Mouse (Mus musculus) activated CD4-positive, CD25-positive, alpha-beta regulatory T cell, adult 4 months (primary cell): ENCODE measurements at regions not wholly inside any gene's neighbourhood (a gene's known extent, or its start where the extent isn't known, plus 50 kb on each side); places are given as distances from the start of the nearest gene placed in this dataset.
"Not testable (repeated sequence)": the region's sequence is repeated elsewhere in the genome, so short reads cannot be mapped to it uniquely, and the experiment has no call there.

Experiments
- ATAC-seq: one replicate; pipeline ENCODE4 v1.8.0; 2017

DNA sequence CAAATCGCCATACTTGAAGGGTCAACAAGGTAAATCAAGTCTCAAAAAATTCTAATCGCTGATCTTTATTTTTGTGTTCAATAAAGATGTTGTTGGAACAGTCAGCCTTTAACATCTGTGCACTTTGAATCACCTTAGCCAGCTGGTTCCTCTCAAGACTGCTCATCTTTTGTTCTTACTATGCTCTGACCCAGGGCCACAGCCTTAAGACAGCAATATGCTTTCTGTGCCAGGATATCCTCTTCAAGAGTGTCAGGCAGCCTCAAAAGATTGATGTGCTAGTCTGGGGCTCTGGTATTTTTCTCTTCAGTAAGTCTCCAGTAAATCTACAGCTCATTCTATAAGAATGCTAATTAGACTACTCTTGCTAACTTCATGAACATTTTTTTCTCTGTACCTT, 199.9 kb downstream of the Dph6 start:
- no peak for ATAC-seq

GRCm38 (mm10) chr2:114450185-114450584, 204.6 kb downstream of the Dph6 start:
- ATAC-seq, result no peak

DNA sequence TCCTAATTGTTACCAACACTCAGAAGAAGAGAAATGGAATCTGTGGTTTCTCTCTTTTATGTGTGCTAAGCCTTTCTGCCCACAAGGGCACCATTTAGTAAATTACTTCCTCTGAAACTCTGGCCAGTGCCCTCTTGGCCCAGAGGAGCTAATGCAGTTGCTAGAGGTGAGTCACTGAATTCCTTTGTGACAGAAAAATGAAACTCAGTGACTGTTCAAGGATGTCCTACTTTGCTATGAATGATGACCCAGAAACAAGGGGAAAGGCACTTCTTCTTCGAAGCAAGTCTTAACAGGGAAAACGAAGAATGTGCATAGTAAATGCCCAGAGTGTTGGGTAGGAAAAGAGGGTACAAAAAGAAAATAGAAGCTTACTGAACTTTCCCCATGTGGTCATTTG, 211.0 kb downstream of the Dph6 start:
- ATAC-seq, result no peak

DNA sequence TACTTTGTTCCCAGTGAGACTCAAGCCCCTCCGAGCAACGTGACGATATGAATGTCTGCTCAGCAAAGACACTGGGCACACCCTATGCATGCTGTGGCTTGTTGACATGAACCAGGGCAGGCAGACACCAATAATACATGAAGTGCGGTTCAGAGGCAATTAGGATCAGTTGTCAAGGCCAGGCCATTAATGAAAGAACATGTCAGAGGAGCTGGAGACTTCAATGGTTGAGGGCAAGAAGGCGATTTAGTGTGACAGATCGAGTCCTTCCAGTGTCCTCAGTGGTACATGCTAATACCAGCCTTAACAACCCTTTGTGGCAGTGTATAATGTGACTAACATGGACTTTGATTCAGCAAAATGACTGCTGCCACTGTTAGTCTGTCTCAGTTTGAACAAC, 213.8 kb downstream of the Dph6 start:
- no peak for ATAC-seq

- ATAC-seq, result no peak
Measured at GRCm38 (mm10) chr2:114439668-114440067, 215.1 kb downstream of the Dph6 start.

DNA sequence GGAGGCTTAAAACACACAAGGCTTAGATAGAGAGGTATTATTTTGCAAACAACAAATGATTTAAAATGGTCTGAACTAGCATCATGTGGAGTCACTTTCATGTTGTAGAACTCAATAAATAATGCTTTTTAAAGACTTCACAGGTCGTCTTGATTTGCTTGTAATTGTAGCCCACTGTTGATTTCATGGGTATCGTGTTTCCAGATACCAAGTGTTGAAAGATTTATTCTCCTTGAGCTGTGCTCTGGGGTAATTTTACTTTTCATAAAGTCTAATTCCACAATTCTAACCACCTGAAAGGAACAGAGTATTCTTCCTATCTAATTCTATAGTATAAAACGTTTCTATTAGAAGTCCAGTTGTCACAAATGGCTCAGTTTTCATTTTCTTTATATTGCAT, 216.7 kb downstream of the Dph6 start:
- no peak for ATAC-seq

DNA sequence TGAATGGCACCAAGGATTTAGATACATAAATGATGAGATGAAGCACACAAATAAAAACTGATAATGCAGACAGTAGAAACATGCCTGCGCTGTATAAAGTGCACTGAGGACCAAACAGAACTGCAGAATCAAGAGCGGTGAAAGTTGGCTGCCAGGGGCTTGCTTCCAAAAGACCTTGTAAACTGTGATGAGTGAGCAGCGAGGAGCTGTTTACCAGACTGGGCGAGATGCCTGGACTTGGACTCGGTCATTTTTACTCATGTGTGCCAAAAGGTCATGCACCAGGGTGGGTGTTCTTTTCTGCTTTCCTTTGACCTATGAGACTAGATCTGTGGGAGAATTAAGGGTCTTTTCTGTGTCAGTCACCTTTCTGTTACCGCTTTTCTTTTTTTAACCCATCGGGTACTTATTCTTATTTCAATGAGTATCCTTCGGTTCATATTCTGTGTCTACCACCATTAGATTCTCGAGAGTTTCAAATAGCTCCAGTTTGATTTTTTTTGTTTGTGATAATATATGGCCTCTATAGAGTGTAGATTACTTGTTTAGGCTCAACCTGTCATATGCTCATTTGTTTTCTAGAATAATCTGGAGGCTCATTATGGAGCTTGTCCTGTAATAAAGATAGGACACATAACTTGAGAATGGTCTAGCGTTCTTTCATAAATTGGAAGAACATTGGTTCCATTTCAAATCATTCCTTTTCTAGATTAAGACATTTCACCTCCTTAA, 226.3 kb upstream of the Zfp770 start:
- no peak for ATAC-seq

- ATAC-seq, result no peak
Measured at GRCm38 (mm10) chr2:114419346-114419745, 218.1 kb upstream of the Zfp770 start.

DNA sequence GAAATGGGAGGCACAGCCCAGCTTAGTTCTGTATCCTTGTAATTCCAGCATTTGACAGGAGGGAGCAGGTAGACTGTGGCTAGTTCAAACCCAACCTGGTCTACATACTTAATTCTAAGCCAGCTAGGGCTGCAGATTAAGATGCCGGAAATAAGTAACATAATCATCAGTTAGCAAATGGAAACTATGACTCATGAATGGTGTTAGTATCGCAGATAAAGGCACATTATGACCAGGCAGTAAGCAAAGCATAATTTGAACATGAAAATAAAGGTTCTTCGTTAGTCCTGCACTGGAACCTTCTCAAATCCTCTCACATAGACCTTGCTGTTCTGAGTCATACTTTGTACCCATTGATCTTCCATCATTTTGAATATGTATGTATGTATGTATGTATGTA, 211.7 kb upstream of the Zfp770 start:
- peak; percentile 32 for ATAC-seq

- no peak for ATAC-seq
Measured at GRCm38 (mm10) chr2:114411940-114412715, 210.9 kb upstream of the Zfp770 start.

DNA sequence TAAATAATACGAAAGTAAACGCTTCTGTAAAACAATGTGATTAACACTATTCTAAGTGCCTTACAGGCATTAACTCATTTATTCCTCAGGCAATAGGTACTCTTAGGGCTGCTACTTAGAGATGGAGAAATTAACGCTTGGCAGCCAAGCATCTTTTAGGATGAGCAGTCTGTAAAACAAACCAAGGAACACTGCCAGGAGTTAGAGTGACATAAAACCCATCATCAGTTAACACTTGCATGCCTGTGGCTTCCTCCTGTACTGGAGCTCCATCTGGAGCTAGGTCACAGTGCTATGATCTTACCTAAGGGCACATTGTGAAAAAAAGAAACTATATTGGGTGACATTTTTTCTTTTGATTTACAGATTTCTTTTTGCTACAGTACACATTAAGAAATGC, 209.4 kb upstream of the Zfp770 start:
- ATAC-seq, result no peak

GRCm38 (mm10) chr2:114409542-114409941, 208.3 kb upstream of the Zfp770 start:
- no peak for ATAC-seq

DNA sequence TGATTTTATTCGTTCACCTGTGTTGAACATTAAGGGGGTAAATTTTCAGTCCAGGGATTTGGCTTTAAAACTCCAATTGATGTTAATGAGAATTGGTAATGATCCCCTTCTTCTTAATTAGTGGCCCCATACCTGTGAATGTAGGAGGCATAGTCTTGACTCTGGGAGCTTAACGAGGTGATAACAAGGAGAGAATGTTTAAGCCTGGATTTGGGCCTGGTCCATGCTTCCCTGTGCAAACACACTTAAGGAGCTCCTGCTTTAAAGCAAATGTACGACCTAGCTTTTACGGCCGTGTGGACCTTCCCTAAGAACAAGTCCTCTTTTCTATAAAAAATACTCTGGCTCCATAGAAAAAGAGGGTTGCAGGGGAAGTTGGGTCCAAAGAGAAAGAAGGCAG, 206.1 kb upstream of the Zfp770 start:
- ATAC-seq, result no peak

DNA sequence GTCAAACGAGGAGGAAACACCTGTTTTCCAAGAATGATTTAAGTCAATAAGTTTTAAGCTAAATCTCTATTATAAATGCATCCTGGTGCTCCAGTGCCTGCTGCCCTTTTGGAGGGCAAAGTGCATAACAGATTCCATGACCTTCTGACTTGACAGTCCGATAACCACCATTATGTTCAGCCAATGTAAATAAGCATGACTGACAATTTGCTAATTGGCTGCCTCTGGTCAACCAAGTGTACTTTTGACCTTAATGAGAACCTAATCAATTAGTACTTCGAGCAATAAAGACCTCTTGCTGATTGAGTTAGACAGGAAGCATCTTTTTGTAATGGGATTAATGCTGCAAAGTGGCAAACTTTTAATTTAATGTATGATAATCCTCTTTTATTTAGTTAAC, 183.3 kb upstream of the Zfp770 start:
- no peak for ATAC-seq

- ATAC-seq, result no peak
Measured at GRCm38 (mm10) chr2:114378844-114379533, 177.7 kb upstream of the Zfp770 start.

DNA sequence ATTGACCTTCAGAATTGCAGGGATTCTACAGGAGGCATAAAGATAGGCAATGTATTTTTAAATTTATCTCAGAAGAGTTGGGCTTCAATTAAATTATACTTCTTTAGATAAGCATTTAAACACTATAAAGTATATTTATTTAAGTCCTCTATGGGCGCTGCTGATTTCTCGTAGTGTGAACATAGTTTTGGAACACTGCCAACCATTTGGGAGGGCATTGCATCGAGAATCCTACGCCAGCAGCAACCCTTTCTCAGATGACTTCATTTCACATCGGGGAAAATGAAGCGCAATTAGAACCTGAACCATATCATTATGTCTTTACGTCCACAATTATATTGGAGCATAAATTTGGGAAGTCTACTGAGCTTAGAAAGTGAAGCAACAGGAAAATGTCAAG, 172.2 kb upstream of the Zfp770 start:
- ATAC-seq, result no peak

DNA sequence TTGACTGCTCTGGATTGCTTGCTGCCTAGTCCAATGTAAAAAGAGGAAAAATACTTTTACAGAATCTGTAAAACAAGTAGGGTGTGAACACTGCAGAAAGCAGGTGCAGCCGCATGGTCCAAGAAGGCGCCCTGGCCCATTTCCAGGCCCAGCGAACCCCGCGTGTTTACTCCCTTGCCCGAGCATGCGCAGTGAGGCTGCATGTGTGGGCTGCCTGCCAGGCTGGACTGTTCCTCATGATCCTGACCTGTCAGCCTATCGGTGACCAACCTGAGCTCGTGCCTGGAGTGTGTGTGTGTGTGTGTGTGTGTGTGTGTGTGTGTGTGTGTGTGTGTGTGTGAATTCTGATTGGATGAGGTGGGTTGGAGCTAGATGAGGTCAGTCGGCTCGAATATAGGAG, 152.6 kb upstream of the Zfp770 start:
- ATAC-seq, result not testable (repeated sequence)

DNA sequence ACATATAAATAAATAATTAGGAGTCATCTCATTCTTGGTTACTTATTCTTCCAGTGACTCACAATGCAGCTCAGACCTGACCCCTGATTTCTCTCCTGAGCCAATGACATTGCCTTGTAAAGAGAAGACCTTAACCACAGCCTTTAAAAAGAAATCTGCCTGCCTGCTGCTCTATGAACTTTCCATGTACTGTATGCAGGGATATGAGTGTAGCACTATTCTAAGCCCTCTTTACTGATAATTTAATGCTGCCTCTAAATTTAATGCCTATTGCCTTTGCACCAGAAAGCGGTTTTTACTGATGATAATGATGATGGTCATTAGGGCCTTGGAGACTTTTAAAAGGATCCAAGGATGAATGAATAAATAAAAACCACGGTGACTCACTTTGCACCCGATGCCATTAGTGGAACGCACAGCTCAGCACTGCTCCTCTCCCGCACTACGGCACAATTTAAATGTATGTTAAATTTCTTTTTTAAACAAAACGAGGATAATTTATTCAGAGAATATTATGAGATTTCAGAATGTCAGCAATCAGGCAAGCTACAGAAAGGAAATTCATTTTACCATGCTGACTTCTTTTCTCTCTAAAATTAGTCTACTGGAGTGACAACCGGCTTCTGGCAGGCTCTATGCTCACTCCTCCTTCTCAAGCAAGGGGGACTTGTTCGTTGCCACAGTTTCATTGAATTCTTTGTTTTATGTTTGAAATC, 139.5 kb upstream of the Zfp770 start:
- ATAC-seq, result no peak

- no peak for ATAC-seq
Measured at GRCm38 (mm10) chr2:114301746-114302145, 100.5 kb upstream of the Zfp770 start.

DNA sequence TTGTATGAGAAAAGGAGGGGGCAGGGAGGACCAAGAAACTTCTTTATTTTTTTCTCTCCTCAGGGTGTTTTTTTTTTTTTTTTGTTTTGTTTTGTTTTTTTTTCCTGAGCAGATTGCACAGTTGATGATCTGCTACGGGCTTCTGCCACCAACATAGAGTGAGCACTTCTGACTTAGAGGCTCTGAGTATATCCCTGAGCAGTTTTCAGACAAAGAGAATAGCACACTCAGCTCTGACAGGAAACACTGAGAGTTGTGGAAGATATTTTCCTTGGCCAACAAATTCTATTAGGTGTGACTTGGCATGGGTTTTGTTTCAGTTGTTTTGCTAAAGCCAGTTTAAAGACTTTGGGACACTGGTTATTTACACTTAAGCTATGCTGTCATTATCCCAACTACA, 93.8 kb upstream of the Zfp770 start:
- ATAC-seq, result no peak

- ATAC-seq, result no peak
Measured at GRCm38 (mm10) chr2:114291387-114291786, 90.1 kb upstream of the Zfp770 start.

GRCm38 (mm10) chr2:114275536-114275935, 74.3 kb upstream of the Zfp770 start:
- ATAC-seq, result no peak
